Mouse (Mus musculus) cerebellum, adult 2 months (tissue): ENCODE results near the gene Slc35e3.

Source experiments
- CTCF ChIP-seq: fragments of 200-500 bp; IDR thresholded peaks from 2 replicates; pipeline ENCODE4 v1.5.1; 2011; ENCODE audit warnings: low read depth, mild to moderate bottlenecking, control low read depth, low read length, moderate library complexity, borderline replicate concordance; ENCODE audit not compliant: insufficient read depth
- POLR2A ChIP-seq: fragments of 200-500 bp; IDR thresholded peaks from 2 replicates; pipeline ENCODE4 v1.6.1; 2011; ENCODE audit warnings: low read length, control low read depth, borderline replicate concordance; ENCODE audit not compliant: insufficient read depth

- no peak for TF ChIP-seq POLR2A
- TF ChIP-seq CTCF, result no peak
Measured at GRCm38 (mm10) chr10:117695027-117695426, 51.1 kb downstream of the Slc35e3 start.
